Mouse (Mus musculus) heart, embryonic 11.5 days (tissue): ENCODE data around the gene Timp2. TPM values are rescaled to one million over a fixed set of nuclear protein-coding genes. Genes with fewer than 3 reads are reported as not detected.
"Not testable (repeated sequence)": the region's sequence is repeated elsewhere in the genome, so short reads cannot be mapped to it uniquely, and the experiment has no call there.

Source experiments
- ATAC-seq: fragments of 200-750 bp; cut with Nextera tagmentation; replicated peaks from 2 replicates; pipeline ENCODE4 v1.8.0; 2017; ENCODE audit warnings: moderate library complexity; ENCODE audit not compliant: insufficient number of reproducible peaks, low FRiP score, low TSS enrichment
- H3K27ac ChIP-seq: fragments of 300-500 bp; sonication (generic); 2 replicates; pipeline ENCODE4 v1.5.1; 2014; ENCODE audit warnings: mild to moderate bottlenecking, low read depth, low read length
- H3K27me3 ChIP-seq: fragments of 300-500 bp; sonication (generic); 2 replicates; pipeline ENCODE4 v1.6.1; 2014; ENCODE audit warnings: mild to moderate bottlenecking, low read length, mixed read lengths; ENCODE audit not compliant: control insufficient read depth, insufficient read depth
- H3K36me3 ChIP-seq: fragments of 300-500 bp; sonication (generic); 2 replicates; pipeline ENCODE4 v1.6.1; 2014; ENCODE audit warnings: mild to moderate bottlenecking, low read length, moderate library complexity, mixed read lengths; ENCODE audit not compliant: control insufficient read depth, insufficient read depth
- H3K4me1 ChIP-seq: fragments of 300-500 bp; sonication (generic); 2 replicates; pipeline ENCODE4 v1.6.1; 2014; ENCODE audit warnings: low read length; ENCODE audit not compliant: control insufficient read depth, insufficient read depth
- H3K4me2 ChIP-seq: fragments of 300-500 bp; sonication (generic); 2 replicates; pipeline ENCODE4 v1.6.1; 2014; ENCODE audit warnings: mild to moderate bottlenecking, moderate library complexity
- H3K4me3 ChIP-seq: fragments of 300-500 bp; sonication (generic); 2 replicates; pipeline ENCODE4 v1.5.1; 2014; ENCODE audit warnings: low read depth, low read length
- H3K9ac ChIP-seq: fragments of 300-500 bp; sonication (generic); 2 replicates; pipeline ENCODE4 v1.6.1; 2014; ENCODE audit warnings: mild to moderate bottlenecking, low read depth, low read length, moderate library complexity
- H3K9me3 ChIP-seq: fragments of 300-500 bp; sonication (generic); replicated peaks from 2 replicates; pipeline ENCODE4 v1.6.1; 2016; ENCODE audit warnings: low read length; ENCODE audit not compliant: control insufficient read depth
- whole genome bisulfite sequencing: fragments of 180-500 bp; shearing (Covaris S2); extraction: QIAGEN DNeasy Blood & Tissue Kit; methylation state at CpG from one replicate; pipeline ENCODE4 v1.1.7; 2014; ENCODE audit not compliant: insufficient replicate concordance; 5-methylcytosine and 5-hydroxymethylcytosine counted together
- polyA plus RNA-seq: library from polyadenylated mRNA; unstranded; fragments of >200 nt; fragmentation: Nextera tagmentation; extraction: Ambion mirVana; gene quantifications from 2 replicates; pipeline ENCODE4 v1.2.1, GENCODE M21; 2014

Timp2 gene
- polyA plus RNA-seq, 1 experiment from 2014 or later, result 46.0 TPM

- Histone ChIP-seq H3K27ac (no peak overlapping the region), H3K9me3 (no peaks in the 10 kb centered on the region), H3K27me3 (no peaks in the 10 kb centered on the region), H3K36me3 (no peaks in the 10 kb centered on the region), H3K4me3 (no peak overlapping the region), H3K9ac (no peak overlapping the region), H3K4me2 (no peak overlapping the region), H3K4me1 (peaks cover 30% of the 10 kb centered on the region)
- ATAC-seq, result no peak
- WGBS, result 92% methylated on average over 26 of the region's 26 CpGs
Observed at GRCm38 (mm10) chr11:118397806-118398530, 42.4 kb upstream of the Timp2 start.

GRCm38 (mm10) chr11:118394538-118394937 is 39.0 kb upstream of the Timp2 start:
- Histone ChIP-seq H3K4me2 (no peak overlapping the region), H3K27me3 (no peaks in the 10 kb centered on the region), H3K36me3 (no peaks in the 10 kb centered on the region), H3K27ac (no peak overlapping the region), H3K9me3 (no peaks in the 10 kb centered on the region), H3K4me1 (peaks cover 2% of the 10 kb centered on the region), H3K4me3 (no peak overlapping the region), H3K9ac (no peak overlapping the region)
- WGBS, result 54% methylated on average over 6 of the region's 6 CpGs
- ATAC-seq, result no peak

GRCm38 (mm10) chr11:118393991-118394390 is 38.5 kb upstream of the Timp2 start:
- H3K27ac ChIP-seq, result no peak overlapping the region
- H3K9ac ChIP-seq, result no peak overlapping the region
- H3K36me3 ChIP-seq, result no peaks in the 10 kb centered on the region
- H3K4me1 ChIP-seq, result no peaks in the 10 kb centered on the region
- H3K4me3 ChIP-seq, result no peak overlapping the region
- no peak for ATAC-seq
- no peak overlapping the region for H3K4me2 ChIP-seq
- no peaks in the 10 kb centered on the region for H3K27me3 ChIP-seq
- whole genome bisulfite sequencing, result 58% methylated on average over 5 of the region's 5 CpGs
- no peaks in the 10 kb centered on the region for H3K9me3 ChIP-seq

DNA sequence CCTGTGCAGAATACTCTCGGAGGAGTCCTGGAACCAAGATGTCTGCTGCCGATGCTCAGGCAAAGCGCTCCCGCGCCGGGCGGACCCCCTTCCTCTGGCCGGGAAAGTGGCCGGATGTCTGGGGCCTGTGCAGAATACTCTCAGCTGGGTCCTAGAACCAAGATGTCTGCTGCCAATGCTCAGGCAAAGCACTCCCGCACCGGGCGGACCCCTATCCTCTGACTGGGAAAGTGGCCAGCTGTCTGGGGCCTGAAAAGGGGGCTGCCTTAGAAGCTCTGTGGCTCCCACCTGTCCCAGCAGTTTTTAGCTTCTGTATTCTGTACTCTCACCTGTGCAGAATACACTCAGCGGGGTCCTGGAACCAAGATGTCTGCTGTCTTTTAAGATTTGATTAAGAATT is 32.3 kb upstream of the Timp2 start:
- H3K9me3 ChIP-seq, H3K4me3 ChIP-seq, H3K27me3 ChIP-seq, H3K4me2 ChIP-seq, H3K27ac ChIP-seq, H3K9ac ChIP-seq, ATAC-seq, H3K36me3 ChIP-seq, H3K4me1 ChIP-seq: not testable (repeated sequence)
- 88% methylated on average over 13 of the region's 13 CpGs for WGBS

- no peak overlapping the region for H3K9ac ChIP-seq
Observed at GRCm38 (mm10) chr11:118379251-118380009, 23.9 kb upstream of the Timp2 start.

DNA sequence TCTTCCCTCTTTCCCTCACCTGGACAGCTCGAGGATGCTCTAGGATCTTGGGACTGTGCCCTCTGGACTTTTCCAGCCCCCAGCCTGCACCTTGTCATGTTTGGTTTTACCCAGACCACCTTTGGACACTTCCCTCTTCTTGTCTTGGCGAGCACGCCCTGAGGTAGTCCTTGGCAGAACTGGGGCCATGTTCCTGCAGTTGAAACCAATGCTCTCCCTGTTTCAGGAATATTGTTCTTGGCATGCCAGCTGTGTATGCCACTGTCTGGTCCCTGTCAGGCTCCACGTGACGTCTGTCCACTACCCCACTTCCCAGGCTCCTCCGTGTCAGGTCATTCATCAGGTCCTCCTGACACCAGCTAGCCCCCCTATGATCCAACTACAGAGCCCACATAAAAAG is 23.1 kb upstream of the Timp2 start:
- no peaks in the 10 kb centered on the region for H3K9me3 ChIP-seq
- no peaks in the 10 kb centered on the region for H3K36me3 ChIP-seq
- peaks cover 5% of the 10 kb centered on the region for H3K4me1 ChIP-seq
- no peak overlapping the region for H3K4me2 ChIP-seq
- H3K27ac ChIP-seq, result no peak overlapping the region
- no peak overlapping the region for H3K4me3 ChIP-seq
- H3K9ac ChIP-seq, result no peak overlapping the region
- 77% methylated on average over 6 of the region's 6 CpGs for WGBS
- ATAC-seq, result no peak
- no peaks in the 10 kb centered on the region for H3K27me3 ChIP-seq

More at GRCm38 (mm10) chr11:118379251-118380009, 23.9 kb upstream of the Timp2 start:
- Histone ChIP-seq H3K27me3 (no peaks in the 10 kb centered on the region), H3K4me1 (peaks cover 5% of the 10 kb centered on the region), H3K4me3 (no peak overlapping the region), H3K9me3 (no peaks in the 10 kb centered on the region), H3K36me3 (no peaks in the 10 kb centered on the region), H3K27ac (no peak overlapping the region), H3K4me2 (no peak overlapping the region)
- ATAC-seq, result no peak
- WGBS, result 39% methylated on average over 11 of the region's 11 CpGs

GRCm38 (mm10) chr11:118376323-118376722 is 20.8 kb upstream of the Timp2 start:
- H3K4me3 ChIP-seq, H3K36me3 ChIP-seq, H3K9me3 ChIP-seq, H3K27me3 ChIP-seq, H3K4me2 ChIP-seq, ATAC-seq, H3K9ac ChIP-seq, H3K27ac ChIP-seq, H3K4me1 ChIP-seq: not testable (repeated sequence)

GRCm38 (mm10) chr11:118375881-118376280 is 20.3 kb upstream of the Timp2 start:
- Histone ChIP-seq H3K27ac (no peak overlapping the region), H3K36me3 (no peaks in the 10 kb centered on the region), H3K4me3 (no peak overlapping the region), H3K4me2 (no peak overlapping the region), H3K9me3 (no peaks in the 10 kb centered on the region), H3K9ac (no peak overlapping the region), H3K27me3 (peaks cover 3% of the 10 kb centered on the region; the same call in 1 of the 2 replicates), H3K4me1 (peaks cover 5% of the 10 kb centered on the region)
- no peak for ATAC-seq
- WGBS, result 76% methylated on average over 5 of the region's 5 CpGs
